Mouse (Mus musculus) CH12.LX (cell line): ENCODE measurements around the gene Erc1. TPM values are rescaled to one million over a fixed set of nuclear protein-coding genes. Genes with fewer than 3 reads are reported as not detected.

Experiments used
- DNase-seq: peaks from one replicate; pipeline ENCODE4 v3.0.0-alpha.2; 2013; ENCODE audit errors: extremely low read depth
- H3K27ac ChIP-seq: 2 replicates; pipeline ENCODE4 v1.5.1; 2012; ENCODE audit warnings: low read depth, mild to moderate bottlenecking, control low read depth, moderate library complexity; ENCODE audit not compliant: insufficient read depth
- H3K27me3 ChIP-seq: replicated peaks from 2 replicates; pipeline ENCODE3; 2012; ENCODE audit warnings: inconsistent platforms
- H3K36me3 ChIP-seq, 2 experiments: replicated peaks in 1 of 2; 2 replicates each; pipeline versions ENCODE3 to v1.6.1; 2012; ENCODE audit warnings: inconsistent platforms in 1 of 2, low read length in 1 of 2, mild to moderate bottlenecking in 1 of 2, mixed read lengths in 1 of 2, moderate library complexity in 1 of 2; ENCODE audit not compliant: control insufficient read depth in 1 of 2, insufficient read depth in 1 of 2
- H3K4me1 ChIP-seq, 2 experiments: 2 replicates each; pipeline ENCODE4 v1.6.1; 2012; ENCODE audit warnings: inconsistent platforms in 1 of 2, moderate library complexity in 1 of 2; ENCODE audit not compliant: insufficient read depth in 2 of 2, control insufficient read depth in 1 of 2
- H3K4me2 ChIP-seq: 2 replicates; pipeline ENCODE4 v1.6.1; 2012; ENCODE audit warnings: low read depth, mild to moderate bottlenecking, control low read depth; ENCODE audit not compliant: poor library complexity, insufficient read depth, severe bottlenecking
- H3K4me3 ChIP-seq, 3 experiments: fragments of 150-350 bp in 1 of 3; sonication (generic) in 1 of 3; replicated peaks in 1 of 3; 2 replicates each; pipeline versions ENCODE3 to v1.5.1; 2011 to 2012; ENCODE audit warnings: low read depth in 2 of 3, low read length in 2 of 3, mild to moderate bottlenecking in 2 of 3, moderate library complexity in 2 of 3, control low read depth in 1 of 3, improper control_type of control experiment in 1 of 3, inconsistent platforms in 1 of 3, mixed read lengths in 1 of 3; ENCODE audit not compliant: poor library complexity in 1 of 3
- H3K79me2 ChIP-seq: replicated peaks from 2 replicates; pipeline ENCODE4 v1.6.1; 2012; ENCODE audit warnings: mild to moderate bottlenecking, moderate library complexity; ENCODE audit not compliant: control insufficient read depth, poor library complexity, insufficient read depth, severe bottlenecking; ENCODE audit errors: extremely low read depth
- H3K9ac ChIP-seq: 2 replicates; pipeline ENCODE4 v1.6.1; 2012; ENCODE audit warnings: low read depth, mild to moderate bottlenecking, control low read depth, moderate library complexity; ENCODE audit not compliant: insufficient read depth
- H3K9me3 ChIP-seq: replicated peaks from 2 replicates; pipeline ENCODE3; 2012; ENCODE audit warnings: low read length, inconsistent platforms, mixed read lengths
- BHLHE40 ChIP-seq: IDR thresholded peaks from 2 replicates; pipeline ENCODE4 v1.6.1; 2011; ENCODE audit warnings: mild to moderate bottlenecking, low read depth, low read length, improper control_type of control experiment
- E2F4 ChIP-seq: IDR thresholded peaks from 2 replicates; pipeline ENCODE4 v1.6.1; 2011; ENCODE audit warnings: low read depth, low read length, improper control_type of control experiment; ENCODE audit not compliant: insufficient replicate concordance
- HCFC1 ChIP-seq: IDR thresholded peaks from 2 replicates; pipeline ENCODE4 v1.6.1; 2012; ENCODE audit warnings: low read depth, mild to moderate bottlenecking, inconsistent platforms, low read length, improper control_type of control experiment
- JUND ChIP-seq: conservative IDR thresholded peaks from 2 replicates; pipeline ENCODE4 v1.6.1; 2011; ENCODE audit warnings: low read depth, low read length, improper control_type of control experiment
- MAFK ChIP-seq: IDR thresholded peaks from 2 replicates; pipeline ENCODE4 v1.6.1; 2011; ENCODE audit warnings: low read length, improper control_type of control experiment; ENCODE audit not compliant: insufficient replicate concordance
- MAX ChIP-seq: IDR thresholded peaks from 2 replicates; pipeline ENCODE4 v1.6.1; 2011; ENCODE audit warnings: low read length, improper control_type of control experiment
- MAZ ChIP-seq: IDR thresholded peaks from 2 replicates; pipeline ENCODE4 v1.6.1; 2012; ENCODE audit warnings: low read depth, mild to moderate bottlenecking, inconsistent platforms, low read length, improper control_type of control experiment, moderate library complexity
- MXI1 ChIP-seq: IDR thresholded peaks from 2 replicates; pipeline ENCODE4 v1.6.1; 2011; ENCODE audit warnings: mild to moderate bottlenecking, low read depth, low read length, improper control_type of control experiment
- NRF1 ChIP-seq: IDR thresholded peaks from 2 replicates; pipeline ENCODE4 v1.6.1; 2014; ENCODE audit warnings: low read depth, mild to moderate bottlenecking, inconsistent platforms, low read length, improper control_type of control experiment, moderate library complexity
- POLR2A ChIP-seq: IDR thresholded peaks from 2 replicates; pipeline ENCODE4 v1.6.1; 2011; ENCODE audit warnings: low read depth, mild to moderate bottlenecking, improper control_type of control experiment, low read length
- SIN3A ChIP-seq: IDR thresholded peaks from 2 replicates; pipeline ENCODE4 v1.6.1; 2012; ENCODE audit warnings: low read length, improper control_type of control experiment, inconsistent platforms
- TCF12 ChIP-seq: IDR thresholded peaks from 2 replicates; pipeline ENCODE4 v1.6.1; 2014; ENCODE audit warnings: low read depth, mild to moderate bottlenecking, inconsistent platforms, low read length, improper control_type of control experiment
- USF1 ChIP-seq: IDR thresholded peaks from 2 replicates; pipeline ENCODE4 v1.6.1; 2014; ENCODE audit warnings: low read depth, mild to moderate bottlenecking, inconsistent platforms, low read length, improper control_type of control experiment
- USF2 ChIP-seq: conservative IDR thresholded peaks from 2 replicates; pipeline ENCODE4 v1.6.1; 2011; ENCODE audit warnings: low read depth, low read length, improper control_type of control experiment
- ZMIZ1 ChIP-seq: IDR thresholded peaks from 2 replicates; pipeline ENCODE4 v1.6.1; 2012; ENCODE audit warnings: low read depth, mild to moderate bottlenecking, inconsistent platforms, low read length, improper control_type of control experiment
- ZNF384 ChIP-seq: IDR thresholded peaks from 2 replicates; pipeline ENCODE4 v1.6.1; 2012; ENCODE audit warnings: low read depth, low read length, improper control_type of control experiment, inconsistent platforms
- dilution Hi-C: fragments of 300-500 bp; cut with MboI; formaldehyde crosslinking; loops from 2 replicates; pipeline ENCODE4 v1.14.3; 2020; ENCODE audit warnings: low sequenced_read_pairs; ENCODE audit not compliant: extremely low pct_unique_long_range_greater_than_20kb, extremely low pct_ligation_motif_present
- in situ Hi-C: fragments of 300-500 bp; cut with MboI; formaldehyde crosslinking; loops from 3 replicates; pipeline ENCODE4 v1.14.3; 2019; ENCODE audit warnings: low sequenced_read_pairs, low pct_ligation_motif_present, low pct_unique_long_range_greater_than_20kb, mixed read lengths
- polyA plus RNA-seq: library from polyadenylated mRNA; unstranded; fragments of >175 nt; gene quantifications from 2 replicates; pipeline ENCODE4 v1.2.1, GENCODE M21; 2012; ENCODE audit warnings: low read depth; ENCODE audit not compliant: insufficient read length
- total RNA-seq, 2 experiments: library from RNA; depleted of rRNA; stranded (reverse); fragments of 300-350 nt in 1 of 2; fragments of >200 nt in 1 of 2; gene quantifications; 2 replicates each; pipeline ENCODE4 v1.2.3; 2012 to 2014

Erc1 gene
- total and polyA plus RNA-seq, 3 experiments: 1.4 to 3.3 (median 2.5) TPM

GRCm38 (mm10) chr6:119864341-119865034 lies 16.5 kb upstream of the Erc1 start:
- Histone ChIP-seq H3K9ac (no peak overlapping the region), H3K9me3 (peaks cover 3% of the 10 kb centered on the region), H3K36me3 (no peaks in the 10 kb centered on the region), H3K4me3 (no peak overlapping the region), H3K79me2 (no peaks in the 10 kb centered on the region), H3K4me1 (no peaks in the 10 kb centered on the region), H3K27me3 (no peaks in the 10 kb centered on the region), H3K4me2 (no peak overlapping the region), H3K27ac (no peak overlapping the region)
- TF ChIP-seq POLR2A (no peak), SIN3A (no peak), HCFC1 (no peak), BHLHE40 (no peak), USF2 (no peak), MAX (no peak), NRF1 (no peak), TCF12 (no peak), ZMIZ1 (no peak)
- DNase-seq: no peak
- dilution Hi-C loops: no loop called here
- in situ Hi-C loops: no loop called here

- DNase-seq: no peak
- Histone ChIP-seq H3K4me3 (no peak overlapping the region), H3K9me3 (peaks cover 9% of the 10 kb centered on the region), H3K79me2 (no peaks in the 10 kb centered on the region), H3K27me3 (no peaks in the 10 kb centered on the region), H3K4me1 (no peaks in the 10 kb centered on the region), H3K4me2 (no peak overlapping the region), H3K27ac (no peak overlapping the region), H3K36me3 (no peaks in the 10 kb centered on the region), H3K9ac (no peak overlapping the region)
- dilution Hi-C loops: no loop called here
- in situ Hi-C loops: no loop called here
- TF ChIP-seq MAX (no peak), JUND (no peak), MXI1 (no peak), USF1 (no peak), MAZ (no peak), HCFC1 (no peak), E2F4 (no peak), NRF1 (no peak), BHLHE40 (no peak), ZNF384 (no peak), MAFK (no peak), POLR2A (no peak), TCF12 (no peak)
Observed at GRCm38 (mm10) chr6:119861519-119861918, 13.6 kb upstream of the Erc1 start.
